Mouse (Mus musculus): ENCODE data around the gene Fam214a.

Gene Fam214a

GRCm38 (mm10) chr9:74951491-74951890 lies 1.2 kb upstream of the Fam214a start:
- peak in 1 of 2 experiments; percentile 7 for DNase-seq (ENCODE audit: low read depth in 2 of 2, low spot score in 2 of 2)

- peak in 1 of 2 experiments; percentile 3 for DNase-seq (ENCODE audit: low read depth in 2 of 2, low spot score in 2 of 2)
These were observed 578 bp upstream of the Fam214a start for GRCm38 (mm10) chr9:74952106-74952505.

- DNase-seq (ENCODE audit: low read depth in 2 of 2, low spot score in 2 of 2) = peak; percentile 58 to 69
These were observed 728 bp downstream of the Fam214a start for GRCm38 (mm10) chr9:74953265-74953958.

- no peak for DNase-seq (ENCODE audit: low read depth in 2 of 2, low spot score in 2 of 2)
These were observed 1.2 kb downstream of the Fam214a start for GRCm38 (mm10) chr9:74953959-74954279.

GRCm38 (mm10) chr9:74954387-74954786 lies 1.7 kb downstream of the Fam214a start:
- no peak for DNase-seq (ENCODE audit: low read depth in 2 of 2, low spot score in 2 of 2)

- DNase-seq (ENCODE audit: low read depth in 2 of 2, low spot score in 2 of 2) = no peak
These were observed 7.9 kb downstream of the Fam214a start for GRCm38 (mm10) chr9:74960630-74961029.

GRCm38 (mm10) chr9:74961073-74961575 lies 8.4 kb downstream of the Fam214a start:
- DNase-seq (ENCODE audit: low read depth in 2 of 2, low spot score in 2 of 2) = no peak

GRCm38 (mm10) chr9:74963953-74964352 lies 11.3 kb downstream of the Fam214a start:
- DNase-seq (ENCODE audit: low read depth in 2 of 2, low spot score in 2 of 2) = no peak

GRCm38 (mm10) chr9:74964866-74965384 lies 12.2 kb downstream of the Fam214a start:
- DNase-seq (ENCODE audit: low read depth in 2 of 2, low spot score in 2 of 2) = no peak

GRCm38 (mm10) chr9:74966200-74966599 lies 13.5 kb downstream of the Fam214a start:
- no peak for DNase-seq (ENCODE audit: low read depth in 2 of 2, low spot score in 2 of 2)

GRCm38 (mm10) chr9:74968647-74969428 lies 16.2 kb downstream of the Fam214a start:
- no peak for DNase-seq (ENCODE audit: low read depth in 2 of 2, low spot score in 2 of 2)

- DNase-seq (ENCODE audit: low read depth in 2 of 2, low spot score in 2 of 2) = no peak
These were observed 17.9 kb downstream of the Fam214a start for GRCm38 (mm10) chr9:74970591-74970990.

GRCm38 (mm10) chr9:74971191-74971976 lies 18.7 kb downstream of the Fam214a start:
- no peak for DNase-seq (ENCODE audit: low read depth in 2 of 2, low spot score in 2 of 2)

GRCm38 (mm10) chr9:74972736-74973135 lies 20.1 kb downstream of the Fam214a start:
- no peak for DNase-seq (ENCODE audit: low read depth in 2 of 2, low spot score in 2 of 2)

- no peak for DNase-seq (ENCODE audit: low read depth in 2 of 2, low spot score in 2 of 2)
These were observed 20.5 kb downstream of the Fam214a start for GRCm38 (mm10) chr9:74973154-74973553.

GRCm38 (mm10) chr9:74974758-74975157 lies 22.1 kb downstream of the Fam214a start:
- no peak for DNase-seq (ENCODE audit: low read depth in 2 of 2, low spot score in 2 of 2)

- no peak for DNase-seq (ENCODE audit: low read depth in 2 of 2, low spot score in 2 of 2)
These were observed 22.7 kb downstream of the Fam214a start for GRCm38 (mm10) chr9:74975416-74975815.

GRCm38 (mm10) chr9:74975911-74976563 lies 23.4 kb downstream of the Fam214a start:
- peak; percentile 78 to 80 for DNase-seq (ENCODE audit: low read depth in 2 of 2, low spot score in 2 of 2)

GRCm38 (mm10) chr9:74977251-74977650 lies 24.6 kb downstream of the Fam214a start:
- DNase-seq (ENCODE audit: low read depth in 2 of 2, low spot score in 2 of 2) = no peak

GRCm38 (mm10) chr9:74977962-74978361 lies 25.3 kb downstream of the Fam214a start:
- DNase-seq (ENCODE audit: low read depth in 2 of 2, low spot score in 2 of 2) = no peak

GRCm38 (mm10) chr9:74978868-74979267 lies 26.2 kb downstream of the Fam214a start:
- DNase-seq (ENCODE audit: low read depth in 2 of 2, low spot score in 2 of 2) = no peak
